Mouse (Mus musculus) small intestine, adult 10 weeks (tissue): Measurements from ENCODE around the gene Zfp593. TPM values are rescaled to one million over a fixed set of nuclear protein-coding genes. Genes with fewer than 3 reads are reported as not detected.

Source experiments
- polyA plus RNA-seq: library from polyadenylated mRNA; stranded (reverse); fragments of 350-450 nt; fragmentation: Illumina TruSeq; extraction: RNeasy Lipid Tissue Mini Kit (QIAGEN cat#74804); gene quantifications from one replicate; pipeline ENCODE4 v1.2.3, GENCODE M21; 2014; ENCODE audit warnings: low replicate concordance

Gene Zfp593
- 0.22 TPM for polyA plus RNA-seq

DNA sequence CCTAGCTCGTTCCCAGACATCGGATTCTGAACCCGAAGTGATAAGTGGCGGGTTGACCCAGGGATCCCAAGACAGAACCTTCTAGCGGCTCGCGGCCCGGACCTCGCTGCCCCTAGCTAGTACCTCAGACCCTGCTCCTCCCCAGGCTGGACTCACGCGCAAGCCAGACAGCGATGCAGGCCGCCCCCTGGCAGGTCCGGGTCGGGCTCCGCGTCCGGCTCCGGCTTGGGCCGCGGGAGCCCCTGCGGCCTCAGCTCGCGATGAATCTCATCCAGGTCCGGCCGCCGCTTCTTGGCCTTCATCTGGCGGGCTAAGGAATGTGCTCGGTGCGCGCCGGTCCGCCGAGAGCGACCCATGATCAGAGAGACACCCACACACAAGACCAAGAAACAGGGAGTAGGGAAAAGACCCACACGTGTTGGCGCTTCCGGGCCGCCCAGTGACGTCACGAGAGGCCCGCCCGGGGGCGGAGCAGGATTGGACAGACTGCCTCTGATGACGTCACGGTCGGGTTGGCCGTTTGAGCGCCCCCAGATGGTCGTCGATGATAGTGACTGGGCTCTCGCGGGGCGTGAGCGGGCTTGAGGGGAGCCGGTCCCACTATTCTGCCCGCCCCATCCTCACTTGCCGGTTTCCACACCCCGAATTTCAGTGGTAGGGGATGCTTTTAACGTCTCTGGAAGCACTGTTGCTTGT, at the start of gene Zfp593:
Gene Zfp593 (minus strand): TSS at position 445 of the 696 bp plus-strand sequence.

DNA sequence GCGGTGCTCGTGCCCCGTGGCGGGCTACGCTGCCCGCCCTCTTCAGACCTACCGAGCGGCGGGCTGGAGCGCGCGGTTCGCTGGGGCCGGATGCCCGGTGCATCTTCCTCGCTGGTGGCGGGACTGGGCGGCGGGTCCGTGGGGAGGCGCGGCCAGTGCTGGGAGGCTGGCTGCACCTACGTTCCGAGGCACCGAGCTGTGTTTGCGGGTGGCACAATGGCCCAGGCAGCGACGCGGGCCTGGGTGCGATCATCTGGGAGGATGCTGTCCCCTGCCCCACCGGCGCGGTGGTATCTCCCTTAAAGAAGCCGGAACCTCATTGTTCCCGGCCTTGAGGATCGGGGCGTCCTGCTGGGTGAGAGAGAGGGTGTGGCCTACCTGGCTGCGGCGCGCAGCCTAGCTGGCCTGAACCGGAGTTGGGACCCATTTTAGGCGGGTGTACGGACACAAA, 42.2 kb upstream of the Zfp593 start, which contains the start of gene Pdik1l:
Gene Pdik1l (minus strand): TSS at position 321 of the 451 bp plus-strand sequence.

DNA sequence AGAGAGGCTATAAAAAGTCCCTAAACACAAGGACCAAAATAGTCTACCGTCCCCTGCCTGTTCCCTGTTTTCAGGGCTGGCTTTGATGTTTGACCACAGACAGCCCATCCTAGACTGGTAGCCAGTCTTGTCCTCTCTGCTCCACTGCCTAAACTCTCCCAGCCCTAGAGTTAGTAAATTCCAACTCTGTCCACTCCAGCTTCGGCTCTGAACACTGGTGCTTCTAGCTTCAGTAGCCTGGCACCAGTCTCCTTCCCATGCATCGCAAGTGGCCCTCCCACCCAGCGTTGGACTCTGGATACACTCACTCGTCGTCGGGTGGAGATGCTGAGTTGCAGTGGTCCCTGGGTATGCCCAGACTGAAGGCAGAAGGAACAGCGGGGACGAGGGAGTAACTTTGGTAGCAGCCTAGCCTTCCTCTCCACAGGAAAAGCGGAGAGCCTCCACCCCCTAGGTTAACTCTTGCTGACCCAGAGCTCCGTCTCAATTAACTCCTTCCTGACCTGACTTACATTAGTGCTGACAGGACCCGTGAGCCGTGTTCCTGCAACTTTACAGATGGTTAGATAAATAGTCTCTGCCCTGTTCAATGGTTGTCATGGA, 8.4 kb upstream of the Zfp593 start, which contains the start of gene Grrp1:
Gene Grrp1 (minus strand): TSS at position 385 of the 603 bp plus-strand sequence.

DNA sequence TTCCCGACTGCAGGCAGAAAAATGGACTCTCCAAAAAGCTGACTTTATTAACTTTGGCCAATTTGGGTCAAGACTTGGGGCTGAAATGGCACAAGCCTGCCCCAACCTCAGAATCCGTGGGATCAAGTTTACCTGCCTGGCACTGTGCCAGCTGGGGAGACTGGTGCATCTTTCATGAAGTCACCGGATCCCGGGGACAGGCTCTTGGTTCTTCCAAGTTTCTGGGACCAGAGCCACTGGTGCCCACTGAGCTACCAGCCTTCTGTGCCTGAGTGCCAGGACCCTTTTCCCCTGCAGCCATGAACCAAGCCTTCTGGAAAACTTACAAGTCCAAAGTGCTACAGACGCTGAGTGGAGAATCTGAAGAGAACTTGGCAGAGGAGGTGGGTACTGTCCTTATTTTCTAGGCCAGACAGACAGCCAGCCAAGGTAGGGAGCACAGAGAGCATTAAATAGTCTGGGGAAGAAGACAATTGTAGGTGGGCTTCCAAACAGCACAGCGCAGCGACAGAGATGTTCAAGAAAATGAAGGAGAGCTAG, 1.4 kb upstream of the Zfp593 start, which contains the start of gene Gm30191:
Gene Gm30191 (plus strand): TSS at position 217 of the 540 bp plus-strand sequence.

DNA sequence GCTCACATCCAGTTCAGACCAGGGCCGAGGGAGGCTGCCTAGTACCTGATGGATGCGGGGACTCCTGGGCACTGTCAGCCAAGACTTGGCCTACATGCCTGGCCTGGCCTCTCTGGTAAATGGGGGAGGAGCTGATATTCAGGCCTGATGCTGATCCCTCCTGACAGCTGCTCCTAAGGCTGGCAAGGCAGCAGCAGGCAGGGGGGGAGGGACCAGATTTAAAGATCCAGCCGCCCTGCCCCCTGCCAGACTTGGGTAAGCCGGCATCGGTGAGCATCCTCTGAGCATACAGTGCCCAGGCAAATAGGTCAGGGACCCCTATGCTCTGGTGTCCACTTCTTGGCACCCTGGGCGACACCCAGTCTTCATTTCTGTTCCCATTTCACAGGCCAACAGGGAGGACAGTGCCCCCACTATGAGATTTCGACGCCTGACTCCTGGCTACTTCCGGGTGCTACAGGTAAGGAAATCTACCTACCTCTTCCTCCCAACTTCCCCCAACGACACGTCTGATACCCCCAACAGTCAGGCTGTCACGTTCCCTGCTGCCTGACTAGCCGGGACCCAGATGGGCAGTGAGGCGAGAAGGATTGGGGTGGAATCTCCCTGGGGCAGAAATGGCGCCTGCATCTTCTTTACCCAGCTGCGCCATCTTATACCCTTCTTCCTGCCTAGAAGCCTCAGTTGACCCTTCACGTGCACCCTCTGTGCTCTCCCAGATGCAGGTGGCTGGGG, 1.7 kb downstream of the Zfp593 start, which contains the start of gene E130218I03Rik:
Gene E130218I03Rik (plus strand): TSS at position 147 of the 735 bp plus-strand sequence.

DNA sequence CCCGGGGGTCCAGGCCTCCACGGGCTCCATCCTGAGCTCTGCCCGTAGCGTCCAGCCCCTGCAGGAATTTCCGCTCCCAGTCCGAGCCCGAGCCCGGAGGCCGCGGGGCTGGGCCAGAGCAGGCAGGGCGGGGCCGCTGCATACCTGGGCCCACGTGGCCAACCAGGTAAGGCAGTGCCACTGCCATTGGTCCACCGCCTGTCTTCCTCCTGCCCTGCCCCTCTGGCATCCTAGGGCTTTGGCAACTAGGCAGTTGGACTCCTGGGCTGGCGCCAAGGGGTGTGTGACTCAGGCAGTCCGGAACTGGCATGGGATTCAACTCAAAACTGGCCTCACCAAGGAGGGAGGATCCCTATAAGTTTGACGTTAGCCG, 7.1 kb downstream of the Zfp593 start, which contains the start of gene Cnksr1:
Gene Cnksr1 (minus strand): TSS at position 121 of the 373 bp plus-strand sequence.

DNA sequence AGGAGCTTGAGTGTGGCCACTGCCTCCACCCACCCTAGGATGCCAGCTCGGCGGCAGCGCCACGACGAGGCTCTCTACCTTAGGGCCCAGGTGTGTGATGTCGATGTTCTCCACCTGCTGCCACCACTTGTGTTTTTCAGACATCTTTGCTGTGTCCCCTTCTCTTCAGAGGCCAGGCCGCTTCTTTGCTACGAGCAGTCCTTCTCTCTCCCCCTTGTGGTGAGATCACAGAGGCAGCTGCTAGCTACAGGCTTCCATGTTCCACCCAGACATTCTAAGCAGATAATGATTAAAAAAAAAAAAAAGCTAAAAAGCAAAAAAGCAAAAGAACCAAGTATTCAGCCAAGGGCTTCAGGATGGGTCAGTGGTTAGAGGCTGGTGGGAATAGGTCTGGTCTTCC, 18.2 kb downstream of the Zfp593 start, which contains the start of gene Catsper4:
Gene Catsper4 (minus strand): TSS at position 190 of the 400 bp plus-strand sequence.

DNA sequence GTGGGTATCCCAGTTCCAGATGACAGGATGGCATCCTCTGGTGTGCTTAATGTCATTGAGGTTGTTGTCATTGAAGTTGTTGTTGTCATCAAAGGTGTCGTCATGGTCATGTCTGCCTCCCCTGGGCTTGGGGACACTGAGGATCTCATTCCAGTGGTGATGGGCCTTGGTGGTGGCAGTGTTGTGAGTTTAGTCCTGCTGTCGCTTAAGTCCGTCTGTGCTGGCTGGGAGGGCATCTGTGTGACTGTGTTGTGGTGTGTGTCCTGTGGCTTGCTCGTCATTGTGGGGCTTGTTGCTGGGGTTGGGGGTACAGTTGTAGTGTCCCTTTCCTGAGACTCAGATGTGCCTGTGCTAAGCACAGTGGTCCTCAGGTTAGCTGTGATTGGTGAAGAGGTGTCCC, 42.5 kb downstream of the Zfp593 start, which contains the start of gene Gm7534:
Gene Gm7534 (minus strand): TSS at position 101 of the 400 bp plus-strand sequence.

Other genes with a start within 250 kb of the Zfp593 start
- gene Dhdds, start 244.7 kb downstream of the Zfp593 start, polyA plus RNA-seq: 10.2 TPM
- gene Lin28a, start 226.8 kb downstream of the Zfp593 start, polyA plus RNA-seq: not detected
- gene Zfp683, start 191.8 kb downstream of the Zfp593 start, polyA plus RNA-seq: not detected
- 4.2 TPM for gene Crybg2, start 184.8 kb downstream of the Zfp593 start, polyA plus RNA-seq
- gene Cd52, start 150.5 kb downstream of the Zfp593 start, polyA plus RNA-seq: 51.9 TPM
- gene Ubxn11, start 143.0 kb downstream of the Zfp593 start, polyA plus RNA-seq: not detected
- gene Sh3bgrl3, start 116.8 kb downstream of the Zfp593 start, polyA plus RNA-seq: 1.7 TPM
- gene Cep85, start 58.5 kb downstream of the Zfp593 start, polyA plus RNA-seq: 3.7 TPM
- gene Gm7534, start 42.6 kb downstream of the Zfp593 start, polyA plus RNA-seq: not detected
- gene Catsper4, start 18.2 kb downstream of the Zfp593 start, polyA plus RNA-seq: not detected
- 1.0 TPM for gene Cnksr1, start 7.2 kb downstream of the Zfp593 start, polyA plus RNA-seq
- gene E130218I03Rik, start 1.9 kb downstream of the Zfp593 start, polyA plus RNA-seq: not detected
- not detected for gene Gm30191, start 1.3 kb upstream of the Zfp593 start, polyA plus RNA-seq
- gene Grrp1, start 8.5 kb upstream of the Zfp593 start, polyA plus RNA-seq: not detected
- gene Pdik1l, start 42.3 kb upstream of the Zfp593 start, polyA plus RNA-seq: 28.0 TPM
- gene Trim63, start 69.5 kb upstream of the Zfp593 start, polyA plus RNA-seq: 0.48 TPM
- gene Slc30a2, start 97.6 kb upstream of the Zfp593 start, polyA plus RNA-seq: 17.2 TPM
- gene Extl1, start 138.3 kb upstream of the Zfp593 start, polyA plus RNA-seq: not detected
- gene Pafah2, start 150.7 kb upstream of the Zfp593 start, polyA plus RNA-seq: 19.8 TPM
- 73.5 TPM for gene Stmn1, start 222.7 kb upstream of the Zfp593 start, polyA plus RNA-seq